Mouse (Mus musculus) limb, embryonic 11.5 days (tissue): Measurements from ENCODE around the gene Gm43517. TPM values are rescaled to one million over a fixed set of nuclear protein-coding genes. Genes with fewer than 3 reads are reported as not detected.

ENCODE experiments used
- ATAC-seq: fragments of 200-750 bp; cut with Nextera tagmentation; 2 replicates; pipeline ENCODE4 v1.8.0; 2017; ENCODE audit warnings: low read depth; ENCODE audit not compliant: insufficient number of reproducible peaks, low FRiP score, low TSS enrichment
- DNase-seq: peaks from one replicate; pipeline ENCODE4 v3.0.0-alpha.2; 2015; ENCODE audit warnings: low spot score
- H3K27ac ChIP-seq: fragments of 300-500 bp; sonication (generic); replicated peaks from 2 replicates; pipeline ENCODE4 v1.5.1; 2014; ENCODE audit warnings: low read depth, mild to moderate bottlenecking, low read length
- H3K27me3 ChIP-seq: fragments of 300-500 bp; sonication (generic); 2 replicates; pipeline ENCODE4 v1.6.1; 2014; ENCODE audit warnings: mild to moderate bottlenecking, low read length, mixed read lengths; ENCODE audit not compliant: control insufficient read depth, insufficient read depth
- H3K36me3 ChIP-seq: fragments of 300-500 bp; sonication (generic); 2 replicates; pipeline ENCODE4 v1.6.1; 2014; ENCODE audit warnings: mild to moderate bottlenecking, low read length, moderate library complexity, mixed read lengths; ENCODE audit not compliant: control insufficient read depth, insufficient read depth
- H3K4me1 ChIP-seq: fragments of 300-500 bp; sonication (generic); 2 replicates; pipeline ENCODE4 v1.6.1; 2014; ENCODE audit warnings: low read length, mixed read lengths; ENCODE audit not compliant: control insufficient read depth, insufficient read depth
- H3K4me2 ChIP-seq: fragments of 300-500 bp; sonication (generic); 2 replicates; pipeline ENCODE4 v1.6.1; 2014; ENCODE audit warnings: low read depth, mild to moderate bottlenecking, moderate library complexity; ENCODE audit not compliant: severe bottlenecking
- H3K4me3 ChIP-seq: fragments of 300-500 bp; sonication (generic); 2 replicates; pipeline ENCODE4 v1.5.1; 2014; ENCODE audit warnings: low read depth, low read length
- H3K9ac ChIP-seq: fragments of 300-500 bp; sonication (generic); 2 replicates; pipeline ENCODE4 v1.6.1; 2014; ENCODE audit warnings: mild to moderate bottlenecking, low read length
- H3K9me3 ChIP-seq: fragments of 300-500 bp; sonication (generic); 2 replicates; pipeline ENCODE4 v1.6.1; 2016; ENCODE audit warnings: low read length; ENCODE audit not compliant: control insufficient read depth
- WGBS: fragments of 180-500 bp; shearing (Covaris S2); extraction: QIAGEN DNeasy Blood & Tissue Kit; methylation state at CpG from one replicate; pipeline ENCODE4 v1.1.7; 2014; 5-methylcytosine and 5-hydroxymethylcytosine counted together
- polyA plus RNA-seq: library from polyadenylated mRNA; unstranded; fragments of >200 nt; fragmentation: Nextera tagmentation; extraction: Ambion mirVana; gene quantifications from 2 replicates; pipeline ENCODE4 v1.2.1, GENCODE M21; 2014

Gene Gm43517
- polyA plus RNA-seq, 1 experiment from 2014 or later: not detected

- DNase-seq (no peak), ATAC-seq (no peak)
- no peaks in the 10 kb centered on the region for H3K9me3 ChIP-seq
- no peaks in the 10 kb centered on the region for H3K4me1 ChIP-seq
- H3K27ac ChIP-seq: no peak overlapping the region
- H3K4me2 ChIP-seq: no peak overlapping the region
- no peaks in the 10 kb centered on the region for H3K36me3 ChIP-seq
- H3K9ac ChIP-seq: no peak overlapping the region
- 80% methylated on average over 2 of the region's 2 CpGs for WGBS
- H3K4me3 ChIP-seq: no peak overlapping the region
- H3K27me3 ChIP-seq: no peaks in the 10 kb centered on the region
Measured at GRCm38 (mm10) chr12:49409833-49410232, 24.9 kb downstream of the Gm43517 start.

GRCm38 (mm10) chr12:49417963-49418362 is 33.0 kb downstream of the Gm43517 start:
- no peak for ATAC-seq
- 76% methylated on average over 3 of the region's 3 CpGs for WGBS
- DNase-seq: no peak
- Histone ChIP-seq H3K27ac (no peak overlapping the region), H3K27me3 (no peaks in the 10 kb centered on the region), H3K9me3 (no peaks in the 10 kb centered on the region), H3K4me3 (no peak overlapping the region), H3K4me1 (no peaks in the 10 kb centered on the region), H3K36me3 (no peaks in the 10 kb centered on the region), H3K9ac (no peak overlapping the region), H3K4me2 (no peak overlapping the region)

Other genes with a start within 250 kb of the Gm43517 start
- not detected in 2 replicates for gene Foxg1, start 2.5 kb upstream of the Gm43517 start, polyA plus RNA-seq